Mouse (Mus musculus): ENCODE results near the gene Cct8l1. TPM values are rescaled to one million over a fixed set of nuclear protein-coding genes. Genes with fewer than 3 reads are reported as not detected.

Cct8l1 gene
- total and polyA plus RNA-seq, 3 experiments = not detected

- H3K27me3 ChIP-seq (replicated peaks) = no peaks in the 10 kb centered on the region
- no peak overlapping the region for H3K4me2 ChIP-seq (ENCODE audit: insufficient read depth, low read depth, poor library complexity, severe bottlenecking)
- H3K4me3 ChIP-seq (replicated peaks in 1 of 3; ENCODE audit: low read depth in 2 of 3, low read length in 2 of 3, poor library complexity in 1 of 3) = no peak overlapping the region
- H3K79me2 ChIP-seq (replicated peaks; ENCODE audit: control insufficient read depth, extremely low read depth, insufficient read depth, poor library complexity, severe bottlenecking) = peaks cover 2% of the 10 kb centered on the region; the same call in 1 of the 2 replicates
- no peaks in the 10 kb centered on the region for H3K36me3 ChIP-seq (replicated peaks in 1 of 2; ENCODE audit: control insufficient read depth in 1 of 2, insufficient read depth in 1 of 2, low read length in 1 of 2)
- in situ Hi-C loops (cut with MboI; ENCODE audit: low pct_ligation_motif_present, low pct_unique_long_range_greater_than_20kb, low sequenced_read_pairs) (no loop called here), dilution Hi-C loops (cut with MboI; ENCODE audit: extremely low pct_ligation_motif_present, extremely low pct_unique_long_range_greater_than_20kb, low sequenced_read_pairs) (no loop called here)
- no peak overlapping the region for H3K27ac ChIP-seq (ENCODE audit: insufficient read depth, low read depth)
- H3K4me1 ChIP-seq (ENCODE audit: control insufficient read depth in 1 of 2, insufficient read depth in 2 of 2) = no peaks in the 10 kb centered on the region
- H3K9me3 ChIP-seq (replicated peaks; ENCODE audit: low read length) = no peaks in the 10 kb centered on the region
- DNase-seq (ENCODE audit: extremely low read depth) = no peak
- no peak overlapping the region for H3K9ac ChIP-seq (ENCODE audit: insufficient read depth, low read depth)
- TF ChIP-seq MXI1 (IDR thresholded peaks at IDR 0.05; ENCODE audit: low read depth, low read length) = no peak
- no peak for TF ChIP-seq UBTF (IDR thresholded peaks at IDR 0.05; ENCODE audit: low read depth, low read length)
- no peak for TF ChIP-seq CTCF (conservative IDR thresholded peaks at IDR 0.05 in 1 of 2, IDR thresholded peaks at IDR 0.05 in 1 of 2; ENCODE audit: low read depth in 2 of 2, low read length in 2 of 2)
- TF ChIP-seq MAZ (IDR thresholded peaks at IDR 0.05; ENCODE audit: low read depth, low read length) = no peak
Observed at GRCm38 (mm10) chr5:25475789-25476188, 40.1 kb upstream of the Cct8l1 start.

DNA sequence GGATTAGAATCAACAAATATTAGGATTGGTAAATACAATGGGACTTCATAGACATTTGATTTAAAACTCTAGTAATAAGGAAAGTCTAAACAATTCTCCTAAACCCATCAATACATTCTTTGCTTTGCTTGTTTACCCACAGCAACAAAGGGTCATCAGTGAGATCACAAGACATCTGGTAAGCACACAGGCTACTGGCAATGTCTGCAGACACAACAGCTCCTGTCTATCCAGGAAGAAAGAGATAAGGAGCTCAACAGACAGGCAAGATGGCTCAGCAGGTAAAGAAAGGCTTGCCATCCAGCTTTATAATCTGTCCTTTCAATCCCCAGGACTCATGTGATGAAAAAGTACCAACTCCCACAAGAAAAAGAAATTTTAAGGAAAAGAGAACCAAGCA, 37.0 kb upstream of the Cct8l1 start:
- no peaks in the 10 kb centered on the region for H3K36me3 ChIP-seq (replicated peaks in 1 of 2; ENCODE audit: control insufficient read depth in 1 of 2, insufficient read depth in 1 of 2, low read length in 1 of 2)
- H3K9ac ChIP-seq (ENCODE audit: insufficient read depth, low read depth) = no peak overlapping the region
- H3K9me3 ChIP-seq (replicated peaks; ENCODE audit: low read length) = no peaks in the 10 kb centered on the region
- H3K27ac ChIP-seq (ENCODE audit: insufficient read depth, low read depth) = no peak overlapping the region
- in situ Hi-C loops (cut with MboI; ENCODE audit: low pct_ligation_motif_present, low pct_unique_long_range_greater_than_20kb, low sequenced_read_pairs) (no loop called here), dilution Hi-C loops (cut with MboI; ENCODE audit: extremely low pct_ligation_motif_present, extremely low pct_unique_long_range_greater_than_20kb, low sequenced_read_pairs) (no loop called here)
- TF ChIP-seq MEF2A (IDR thresholded peaks at IDR 0.05; ENCODE audit: borderline replicate concordance, low read depth, low read length) (no peak), MAZ (IDR thresholded peaks at IDR 0.05; ENCODE audit: low read depth, low read length) (no peak), HCFC1 (IDR thresholded peaks at IDR 0.05; ENCODE audit: low read depth, low read length) (no peak), NELFE (IDR thresholded peaks at IDR 0.05; ENCODE audit: low read depth, low read length) (no peak), SIN3A (IDR thresholded peaks at IDR 0.05; ENCODE audit: low read length) (no peak), CHD1 (IDR thresholded peaks at IDR 0.05; ENCODE audit: low read depth, low read length) (no peak), GABPA (IDR thresholded peaks at IDR 0.05; ENCODE audit: insufficient replicate concordance, low read depth, low read length) (no peak), POLR2A (IDR thresholded peaks at IDR 0.05; ENCODE audit: low read depth, low read length) (no peak), SMC3 (IDR thresholded peaks at IDR 0.05; ENCODE audit: low read depth, low read length) (no peak), MXI1 (IDR thresholded peaks at IDR 0.05; ENCODE audit: low read depth, low read length) (no peak), ZKSCAN1 (IDR thresholded peaks at IDR 0.05; ENCODE audit: borderline replicate concordance, low read depth, low read length) (no peak), BHLHE40 (IDR thresholded peaks at IDR 0.05; ENCODE audit: low read depth, low read length) (no peak), POLR2AphosphoS2 (IDR thresholded peaks at IDR 0.05; ENCODE audit: low read depth, low read length) (no peak), CHD2 (IDR thresholded peaks at IDR 0.05; ENCODE audit: low read length) (no peak), E2F4 (IDR thresholded peaks at IDR 0.05; ENCODE audit: insufficient replicate concordance, low read depth, low read length) (no peak), JUND (conservative IDR thresholded peaks at IDR 0.05; ENCODE audit: low read depth, low read length) (no peak), MAFK (IDR thresholded peaks at IDR 0.05; ENCODE audit: insufficient replicate concordance, low read length) (no peak), PAX5 (IDR thresholded peaks at IDR 0.05; ENCODE audit: low read length) (no peak)
- H3K4me1 ChIP-seq (ENCODE audit: control insufficient read depth in 1 of 2, insufficient read depth in 2 of 2) = no peaks in the 10 kb centered on the region
- H3K27me3 ChIP-seq (replicated peaks) = no peaks in the 10 kb centered on the region
- H3K4me3 ChIP-seq (replicated peaks in 1 of 3; ENCODE audit: low read depth in 2 of 3, low read length in 2 of 3, poor library complexity in 1 of 3) = no peak overlapping the region
- H3K79me2 ChIP-seq (replicated peaks; ENCODE audit: control insufficient read depth, extremely low read depth, insufficient read depth, poor library complexity, severe bottlenecking) = peaks cover 10% of the 10 kb centered on the region
- H3K4me2 ChIP-seq (ENCODE audit: insufficient read depth, low read depth, poor library complexity, severe bottlenecking) = no peak overlapping the region
- no peak for DNase-seq (ENCODE audit: extremely low read depth)

All from CH12.LX (cell line).